Mouse (Mus musculus): ENCODE data around the gene Ctsz.

The Ctsz gene

GRCm38 (mm10) chr2:174391936-174392335 is 46.9 kb downstream of the Ctsz start:
- DNase-seq: no peak

- DNase-seq: no peak
Observed at GRCm38 (mm10) chr2:174381021-174381420, 57.8 kb downstream of the Ctsz start.

Measured in right cerebral cortex, postnatal 25 days (tissue).